Mouse (Mus musculus): ENCODE measurements at regions not wholly inside any gene's neighbourhood (a gene's known extent, or its start where the extent isn't known, plus 50 kb on each side); places are given as distances from the start of the nearest gene placed in this dataset.

GRCm38 (mm10) chr1:71948686-71949085 is 263.4 kb downstream of the Mreg start:
- DNase-seq (ENCODE audit: low spot score), result no peak

- no peak for DNase-seq (ENCODE audit: low spot score)
Measured at GRCm38 (mm10) chr1:71947506-71947905, 264.6 kb downstream of the Mreg start.

- no peak for DNase-seq (ENCODE audit: low spot score)
Measured at GRCm38 (mm10) chr1:71946911-71947310, 265.2 kb downstream of the Mreg start.

GRCm38 (mm10) chr1:71945070-71945469 is 267.0 kb downstream of the Mreg start:
- DNase-seq (ENCODE audit: low spot score), result peak; percentile 28

- no peak for DNase-seq (ENCODE audit: low spot score)
Measured at GRCm38 (mm10) chr1:71944531-71944930, 267.6 kb downstream of the Mreg start.

GRCm38 (mm10) chr1:71942145-71942544 is 270.0 kb downstream of the Mreg start:
- no peak for DNase-seq (ENCODE audit: low spot score)

- no peak for DNase-seq (ENCODE audit: low spot score)
Measured at GRCm38 (mm10) chr1:71941688-71942087, 270.4 kb downstream of the Mreg start.

GRCm38 (mm10) chr1:71940900-71941299 is 271.2 kb downstream of the Mreg start:
- no peak for DNase-seq (ENCODE audit: low spot score)

GRCm38 (mm10) chr1:71938323-71939007 is 273.6 kb downstream of the Mreg start:
- DNase-seq (ENCODE audit: low spot score), result no peak

- no peak for DNase-seq (ENCODE audit: low spot score)
Measured at GRCm38 (mm10) chr1:71937922-71938321, 274.2 kb downstream of the Mreg start.

GRCm38 (mm10) chr1:71937168-71937567 is 274.9 kb downstream of the Mreg start:
- DNase-seq (ENCODE audit: low spot score), result no peak

GRCm38 (mm10) chr1:71936501-71937129 is 275.5 kb downstream of the Mreg start:
- no peak for DNase-seq (ENCODE audit: low spot score)

GRCm38 (mm10) chr1:71925501-71925900 is 272.5 kb upstream of the Fn1 start:
- no peak for DNase-seq (ENCODE audit: low spot score)

- DNase-seq (ENCODE audit: low spot score), result no peak
Measured at GRCm38 (mm10) chr1:71924884-71925283, 271.9 kb upstream of the Fn1 start.

GRCm38 (mm10) chr1:71923731-71924130 is 270.7 kb upstream of the Fn1 start:
- DNase-seq (ENCODE audit: low spot score), result no peak

GRCm38 (mm10) chr1:71921456-71921855 is 268.5 kb upstream of the Fn1 start:
- DNase-seq (ENCODE audit: low spot score), result no peak

GRCm38 (mm10) chr1:71919891-71920290 is 266.9 kb upstream of the Fn1 start:
- DNase-seq (ENCODE audit: low spot score), result no peak

GRCm38 (mm10) chr1:71917021-71917420 is 264.0 kb upstream of the Fn1 start:
- no peak for DNase-seq (ENCODE audit: low spot score)

GRCm38 (mm10) chr1:71914439-71914838 is 261.4 kb upstream of the Fn1 start:
- no peak for DNase-seq (ENCODE audit: low spot score)

GRCm38 (mm10) chr1:71913221-71913620 is 260.2 kb upstream of the Fn1 start:
- no peak for DNase-seq (ENCODE audit: low spot score)

- DNase-seq (ENCODE audit: low spot score), result no peak
Measured at GRCm38 (mm10) chr1:71912441-71912840, 259.4 kb upstream of the Fn1 start.

GRCm38 (mm10) chr1:71910125-71910524 is 257.1 kb upstream of the Fn1 start:
- DNase-seq (ENCODE audit: low spot score), result no peak

GRCm38 (mm10) chr1:71909508-71910124 is 256.6 kb upstream of the Fn1 start:
- DNase-seq (ENCODE audit: low spot score), result no peak

Data from urinary bladder, adult 2 months (tissue).